Mouse (Mus musculus) hindbrain, embryonic 10.5 days (tissue): ENCODE measurements around the gene Stat6. TPM values are rescaled to one million over a fixed set of nuclear protein-coding genes. Genes with fewer than 3 reads are reported as not detected.

Experiments
- DNase-seq: peaks from one replicate; pipeline ENCODE4 v3.0.0-alpha.2; 2017; ENCODE audit warnings: low spot score
- H3K27ac ChIP-seq: fragments of 300-500 bp; sonication (generic); 2 replicates; pipeline ENCODE4 v1.5.1; 2016; ENCODE audit warnings: mild to moderate bottlenecking, moderate library complexity
- H3K27me3 ChIP-seq: fragments of 300-500 bp; sonication (generic); 2 replicates; pipeline ENCODE4 v1.6.1; 2016; ENCODE audit warnings: mild to moderate bottlenecking; ENCODE audit not compliant: poor library complexity, insufficient read depth, severe bottlenecking
- H3K36me3 ChIP-seq: fragments of 300-500 bp; sonication (generic); 2 replicates; pipeline ENCODE4 v1.6.1; 2016; ENCODE audit warnings: mild to moderate bottlenecking, moderate library complexity
- H3K4me1 ChIP-seq: fragments of 300-500 bp; sonication (generic); replicated peaks from 2 replicates; pipeline ENCODE4 v1.6.1; 2016; ENCODE audit warnings: mild to moderate bottlenecking
- H3K4me3 ChIP-seq: fragments of 300-500 bp; sonication (generic); 2 replicates; pipeline ENCODE4 v1.5.1; 2016; ENCODE audit warnings: mild to moderate bottlenecking, moderate library complexity
- H3K9me3 ChIP-seq: fragments of 300-500 bp; sonication (generic); 2 replicates; pipeline ENCODE4 v1.6.1; 2016; ENCODE audit warnings: mild to moderate bottlenecking, moderate library complexity
- WGBS: fragments of 180-500 bp; shearing (Covaris S2); methylation state at CpG from one replicate; pipeline ENCODE4 v1.1.7; 2016; 5-methylcytosine and 5-hydroxymethylcytosine counted together
- polyA plus RNA-seq: library from polyadenylated mRNA; unstranded; fragments of >200 nt; fragmentation: Nextera tagmentation; extraction: Ambion mirVana; gene quantifications from 2 replicates; pipeline ENCODE4 v1.2.1, GENCODE M21; 2016

Stat6 gene
- polyA plus RNA-seq, 1 experiment from 2014 or later, result 9.5 TPM

- Histone ChIP-seq H3K4me3 (0 out of 2 replicates have a peak overlapping the region, but pooled peaks have one; percentile 69), H3K9me3 (no peaks in the 10 kb centered on the region), H3K4me1 (peaks cover 85% of the 10 kb centered on the region), H3K27me3 (peaks cover 94% of the 10 kb centered on the region), H3K27ac (no peak overlapping the region), H3K36me3 (peaks cover 20% of the 10 kb centered on the region; the same call in 1 of the 2 replicates)
- 18% methylated on average over 5 of the region's 5 CpGs for WGBS
- no peak for DNase-seq
Measured at GRCm38 (mm10) chr10:127663590-127663989, 20.8 kb downstream of the Stat6 start.

GRCm38 (mm10) chr10:127664166-127664565 lies 21.4 kb downstream of the Stat6 start:
- 15% methylated on average over 16 of the region's 16 CpGs for WGBS
- peak; percentile 10 for DNase-seq
- Histone ChIP-seq H3K27ac (no peak overlapping the region), H3K27me3 (peaks cover 100% of the 10 kb centered on the region), H3K4me1 (peaks cover 91% of the 10 kb centered on the region), H3K4me3 (peak overlapping the region; percentile 69), H3K9me3 (no peaks in the 10 kb centered on the region), H3K36me3 (peaks cover 20% of the 10 kb centered on the region; the same call in 1 of the 2 replicates)

- no peak overlapping the region for H3K27ac ChIP-seq
- DNase-seq, result peak; percentile 18
- whole genome bisulfite sequencing, result 6% methylated on average over 13 of the region's 13 CpGs
- peaks cover 89% of the 10 kb centered on the region for H3K4me1 ChIP-seq
- H3K27me3 ChIP-seq, result peaks cover 100% of the 10 kb centered on the region
- no peaks in the 10 kb centered on the region for H3K9me3 ChIP-seq
- peak overlapping the region; percentile 69 for H3K4me3 ChIP-seq
- peaks cover 20% of the 10 kb centered on the region; the same call in 1 of the 2 replicates for H3K36me3 ChIP-seq
Measured at GRCm38 (mm10) chr10:127664891-127665290, 22.1 kb downstream of the Stat6 start.

GRCm38 (mm10) chr10:127665366-127666181 lies 22.8 kb downstream of the Stat6 start:
- no peaks in the 10 kb centered on the region for H3K9me3 ChIP-seq
- peaks cover 89% of the 10 kb centered on the region for H3K4me1 ChIP-seq

GRCm38 (mm10) chr10:127666501-127667268 lies 23.9 kb downstream of the Stat6 start, which contains the start of gene Nemp1:
Gene Nemp1 (plus strand): TSS chr10:127666901.
- peak; percentile 77 for DNase-seq
- WGBS, result under 1% methylated on average over 69 of the region's 73 CpGs
- Histone ChIP-seq H3K27ac (peak within 1 kb of the TSS; percentile 90), H3K36me3 (peaks cover 20% of the 10 kb centered on the region; the same call in 1 of the 2 replicates), H3K9me3 (no peaks in the 10 kb centered on the region), H3K4me1 (peaks cover 78% of the 10 kb centered on the region), H3K27me3 (peaks cover 82% of the 10 kb centered on the region), H3K4me3 (peak within 1 kb of the TSS; percentile 69)

More at GRCm38 (mm10) chr10:127665366-127666181, 22.8 kb downstream of the Stat6 start:
- Histone ChIP-seq H3K4me3 (peak overlapping the region; percentile 69), H3K27me3 (peaks cover 93% of the 10 kb centered on the region), H3K27ac (peak overlapping the region; percentile 90), H3K36me3 (peaks cover 20% of the 10 kb centered on the region; the same call in 1 of the 2 replicates)
- DNase-seq, result peak; percentile 55
- 2% methylated on average over 14 of the region's 14 CpGs for WGBS

GRCm38 (mm10) chr10:127667269-127668092 lies 24.7 kb downstream of the Stat6 start:
- no peaks in the 10 kb centered on the region for H3K9me3 ChIP-seq
- DNase-seq, result peak; percentile 85
- peaks cover 19% of the 10 kb centered on the region; the same call in 1 of the 2 replicates for H3K36me3 ChIP-seq
- peak overlapping the region; percentile 90 for H3K27ac ChIP-seq
- peaks cover 74% of the 10 kb centered on the region for H3K27me3 ChIP-seq
- 1% methylated on average over 35 of the region's 35 CpGs for WGBS
- peaks cover 70% of the 10 kb centered on the region for H3K4me1 ChIP-seq
- peak overlapping the region; percentile 69 for H3K4me3 ChIP-seq

- peak; percentile 54 for DNase-seq
Measured at GRCm38 (mm10) chr10:127668093-127669050, 25.6 kb downstream of the Stat6 start, which contains the start of gene Nab2. Gene Nab2 (minus strand): TSS chr10:127668568.

GRCm38 (mm10) chr10:127669170-127669569 lies 26.4 kb downstream of the Stat6 start:
- H3K27ac ChIP-seq, result peak overlapping the region; percentile 90
- no peaks in the 10 kb centered on the region for H3K9me3 ChIP-seq
- H3K27me3 ChIP-seq, result peaks cover 57% of the 10 kb centered on the region
- H3K4me3 ChIP-seq, result no peak overlapping the region
- H3K36me3 ChIP-seq, result 0 out of 2 replicates have a peak, but pooled peaks cover 4% of the 10 kb centered on the region
- peak; percentile 12 for DNase-seq
- WGBS, result 18% methylated on average over 7 of the region's 7 CpGs
- peaks cover 53% of the 10 kb centered on the region for H3K4me1 ChIP-seq

More at GRCm38 (mm10) chr10:127668093-127669050, 25.6 kb downstream of the Stat6 start, which contains the start of gene Nab2:
- Histone ChIP-seq H3K9me3 (no peaks in the 10 kb centered on the region), H3K36me3 (peaks cover 12% of the 10 kb centered on the region; the same call in 1 of the 2 replicates), H3K4me3 (peak within 1 kb of the TSS; percentile 69), H3K27me3 (peaks cover 65% of the 10 kb centered on the region), H3K4me1 (peaks cover 61% of the 10 kb centered on the region), H3K27ac (peak within 1 kb of the TSS; percentile 90)
- 3% methylated on average over 40 of the region's 40 CpGs for whole genome bisulfite sequencing

- no peaks in the 10 kb centered on the region for H3K9me3 ChIP-seq
- 88% methylated on average over 2 of the region's 2 CpGs for WGBS
- H3K4me3 ChIP-seq, result no peak overlapping the region
- H3K27ac ChIP-seq, result no peak overlapping the region
- no peaks in the 10 kb centered on the region for H3K36me3 ChIP-seq
- H3K27me3 ChIP-seq, result peaks cover 47% of the 10 kb centered on the region
- DNase-seq, result no peak
- peaks cover 43% of the 10 kb centered on the region for H3K4me1 ChIP-seq
Measured at GRCm38 (mm10) chr10:127670185-127670584, 27.4 kb downstream of the Stat6 start.

- DNase-seq, result no peak
- peaks cover 36% of the 10 kb centered on the region for H3K27me3 ChIP-seq
- H3K4me3 ChIP-seq, result no peak overlapping the region
- H3K36me3 ChIP-seq, result no peaks in the 10 kb centered on the region
- peaks cover 35% of the 10 kb centered on the region for H3K4me1 ChIP-seq
- no peaks in the 10 kb centered on the region for H3K9me3 ChIP-seq
- 42% methylated on average over 2 of the region's 2 CpGs for WGBS
- H3K27ac ChIP-seq, result no peak overlapping the region
Measured at GRCm38 (mm10) chr10:127671276-127671675, 28.5 kb downstream of the Stat6 start.

GRCm38 (mm10) chr10:127674046-127674655 lies 31.4 kb downstream of the Stat6 start:
- Histone ChIP-seq H3K4me1 (peaks cover 23% of the 10 kb centered on the region), H3K27ac (no peak overlapping the region), H3K4me3 (no peak overlapping the region), H3K27me3 (peaks cover 7% of the 10 kb centered on the region), H3K36me3 (no peaks in the 10 kb centered on the region), H3K9me3 (no peaks in the 10 kb centered on the region)
- no peak for DNase-seq
- WGBS, result 91% methylated on average over 6 of the region's 6 CpGs
